Mouse (Mus musculus): ENCODE data around the gene Btbd2. TPM values are rescaled to one million over a fixed set of nuclear protein-coding genes. Genes with fewer than 3 reads are reported as not detected.
A peak's percentile ranks its signal among the peaks of the same experiment; 100 is the strongest.

The Btbd2 gene
- polyA plus RNA-seq, 1 experiment from 2014 or later, result 41.7 TPM

DNA sequence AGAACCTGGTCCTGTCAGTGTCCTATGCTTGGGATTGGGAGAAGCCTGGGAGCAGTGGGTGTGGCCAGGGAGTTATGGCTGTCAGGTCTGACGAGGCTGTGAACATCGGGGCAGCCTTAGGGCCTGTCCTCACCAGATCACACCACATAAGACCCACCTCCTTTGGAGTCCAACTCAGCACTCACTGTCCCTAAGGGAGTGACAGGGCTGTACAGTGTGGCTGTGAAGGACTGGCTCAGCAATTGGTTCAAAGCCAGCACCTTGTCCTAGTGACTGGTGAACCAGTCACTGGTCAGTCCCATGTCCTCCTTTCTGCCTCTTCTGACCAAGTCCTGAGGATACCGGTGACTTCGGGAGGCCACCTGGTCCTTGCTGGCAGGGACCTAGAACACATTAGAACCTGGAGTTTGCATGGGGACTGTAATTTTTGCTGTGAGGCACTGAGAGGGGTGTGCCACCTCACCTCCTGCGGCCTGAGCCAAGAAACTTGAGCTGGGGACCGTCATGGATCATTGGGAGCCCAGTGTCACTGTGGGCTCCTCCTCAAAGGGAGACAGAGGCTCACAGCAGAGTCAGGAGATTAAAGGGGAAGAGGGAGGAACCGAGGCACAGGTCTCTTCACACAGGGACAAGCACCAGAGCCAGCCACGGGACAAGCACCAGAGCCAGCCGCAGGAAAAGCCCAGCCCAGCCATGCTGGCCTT, 22.8 kb upstream of the Btbd2 start:
- no peak for ATAC-seq (replicated peaks; ENCODE audit: extremely low read depth, insufficient read depth, low FRiP score)
- Histone ChIP-seq H3K4me2 (ENCODE audit: low read depth, low read length) (no peak overlapping the region), H3K4me1 (ENCODE audit: control insufficient read depth, insufficient read depth, low read length) (peaks cover 35% of the 10 kb centered on the region), H3K9me3 (replicated peaks; ENCODE audit: control insufficient read depth, low read length) (no peaks in the 10 kb centered on the region), H3K27me3 (ENCODE audit: control insufficient read depth, insufficient read depth, low read length) (no peaks in the 10 kb centered on the region), H3K9ac (ENCODE audit: low read length) (no peak overlapping the region), H3K36me3 (ENCODE audit: control insufficient read depth, insufficient read depth) (no peaks in the 10 kb centered on the region; the same call in 1 of the 2 replicates), H3K4me3 (ENCODE audit: low read length) (no peak overlapping the region), H3K27ac (ENCODE audit: low read length) (peak overlapping the region; percentile 100)
- 47% methylated on average over 9 of the region's 9 CpGs for WGBS

DNA sequence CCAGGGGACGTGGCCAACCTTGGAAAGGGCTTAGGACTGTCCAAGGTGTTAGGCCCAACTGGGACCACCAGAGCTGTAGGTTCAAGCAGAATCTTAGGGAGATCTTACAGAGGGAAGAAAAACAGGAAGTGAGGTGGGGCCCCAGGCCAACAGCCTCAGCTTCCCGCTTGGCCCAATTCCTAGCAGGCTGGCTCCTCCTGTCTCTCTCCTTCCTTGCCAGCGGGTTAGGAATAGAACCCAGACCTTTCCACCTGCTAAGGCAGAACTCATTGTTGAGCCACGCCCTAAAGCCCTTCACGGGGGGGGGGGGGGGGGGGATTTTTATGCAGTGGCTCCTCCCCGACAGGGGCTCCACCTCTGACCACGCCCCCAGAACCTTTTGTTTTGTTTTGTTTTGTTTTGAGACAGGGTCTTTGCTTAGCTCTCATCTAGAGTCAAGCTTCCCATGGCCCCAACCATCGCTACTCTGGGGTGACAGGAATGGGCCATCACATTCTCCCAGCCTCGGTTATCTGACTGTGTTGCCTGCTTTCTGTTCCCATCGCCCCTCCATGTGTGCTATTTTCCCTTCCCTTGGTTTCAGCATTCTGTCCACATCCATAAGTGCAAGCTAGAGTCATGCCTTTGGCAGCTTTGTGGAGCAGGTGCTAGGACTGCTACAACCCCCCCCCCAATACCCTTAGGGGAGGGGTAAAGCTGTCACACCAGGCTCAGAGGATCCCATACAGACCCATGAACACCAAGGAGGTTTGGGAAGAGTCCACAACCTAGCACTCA, 21.9 kb upstream of the Btbd2 start:
- WGBS, result 45% methylated on average over 9 of the region's 10 CpGs
- Histone ChIP-seq H3K9ac (ENCODE audit: low read length) (peak overlapping the region; percentile 1; the same call in 1 of the 2 replicates), H3K4me1 (ENCODE audit: control insufficient read depth, insufficient read depth, low read length) (peaks cover 44% of the 10 kb centered on the region), H3K27ac (ENCODE audit: low read length) (peak overlapping the region; percentile 100), H3K4me3 (ENCODE audit: low read length) (no peak overlapping the region), H3K36me3 (ENCODE audit: control insufficient read depth, insufficient read depth) (no peaks in the 10 kb centered on the region; the same call in 1 of the 2 replicates), H3K4me2 (ENCODE audit: low read depth, low read length) (peak overlapping the region; percentile 91), H3K9me3 (replicated peaks; ENCODE audit: control insufficient read depth, low read length) (no peaks in the 10 kb centered on the region), H3K27me3 (ENCODE audit: control insufficient read depth, insufficient read depth, low read length) (no peaks in the 10 kb centered on the region)
- ATAC-seq (replicated peaks; ENCODE audit: extremely low read depth, insufficient read depth, low FRiP score), result no peak

GRCm38 (mm10) chr10:80677942-80678436, 21.1 kb upstream of the Btbd2 start, which contains the start of gene Mknk2:
TSS of gene Mknk2 (minus strand) at chr10:80678112.
- peak within 1 kb of the TSS; percentile 100 for H3K27ac ChIP-seq (ENCODE audit: low read length)
- no peaks in the 10 kb centered on the region for H3K9me3 ChIP-seq (replicated peaks; ENCODE audit: control insufficient read depth, low read length)
- peak; percentile 53 for ATAC-seq (replicated peaks; ENCODE audit: extremely low read depth, insufficient read depth, low FRiP score)
- no peaks in the 10 kb centered on the region for H3K27me3 ChIP-seq (ENCODE audit: control insufficient read depth, insufficient read depth, low read length)
- H3K4me2 ChIP-seq (ENCODE audit: low read depth, low read length), result peak within 1 kb of the TSS; percentile 91
- peak within 1 kb of the TSS; percentile 95 for H3K4me3 ChIP-seq (ENCODE audit: low read length)
- peak within 1 kb of the TSS; percentile 92 for H3K9ac ChIP-seq (ENCODE audit: low read length)
- H3K4me1 ChIP-seq (ENCODE audit: control insufficient read depth, insufficient read depth, low read length), result peaks cover 52% of the 10 kb centered on the region
- WGBS, result under 1% methylated on average over 8 of the region's 8 CpGs
- no peaks in the 10 kb centered on the region; the same call in 1 of the 2 replicates for H3K36me3 ChIP-seq (ENCODE audit: control insufficient read depth, insufficient read depth)

GRCm38 (mm10) chr10:80677128-80677875, 20.4 kb upstream of the Btbd2 start:
- ATAC-seq (replicated peaks; ENCODE audit: extremely low read depth, insufficient read depth, low FRiP score), result no peak
- Histone ChIP-seq H3K27ac (ENCODE audit: low read length) (peak overlapping the region; percentile 100), H3K4me2 (ENCODE audit: low read depth, low read length) (peak overlapping the region; percentile 91), H3K27me3 (ENCODE audit: control insufficient read depth, insufficient read depth, low read length) (no peaks in the 10 kb centered on the region), H3K9ac (ENCODE audit: low read length) (peak overlapping the region; percentile 92), H3K36me3 (ENCODE audit: control insufficient read depth, insufficient read depth) (no peaks in the 10 kb centered on the region), H3K4me3 (ENCODE audit: low read length) (peak overlapping the region; percentile 95), H3K9me3 (replicated peaks; ENCODE audit: control insufficient read depth, low read length) (no peaks in the 10 kb centered on the region), H3K4me1 (ENCODE audit: control insufficient read depth, insufficient read depth, low read length) (peaks cover 59% of the 10 kb centered on the region)
- 21% methylated on average over 9 of the region's 9 CpGs for WGBS

GRCm38 (mm10) chr10:80676198-80676928, 19.5 kb upstream of the Btbd2 start:
- Histone ChIP-seq H3K4me1 (ENCODE audit: control insufficient read depth, insufficient read depth, low read length) (peaks cover 64% of the 10 kb centered on the region), H3K9me3 (replicated peaks; ENCODE audit: control insufficient read depth, low read length) (no peaks in the 10 kb centered on the region), H3K27ac (ENCODE audit: low read length) (peak overlapping the region; percentile 100), H3K4me3 (ENCODE audit: low read length) (peak overlapping the region; percentile 95), H3K27me3 (ENCODE audit: control insufficient read depth, insufficient read depth, low read length) (no peaks in the 10 kb centered on the region), H3K9ac (ENCODE audit: low read length) (peak overlapping the region; percentile 98), H3K4me2 (ENCODE audit: low read depth, low read length) (peak overlapping the region; percentile 91), H3K36me3 (ENCODE audit: control insufficient read depth, insufficient read depth) (peaks cover 4% of the 10 kb centered on the region)
- WGBS, result under 1% methylated on average over 69 of the region's 78 CpGs
- ATAC-seq (replicated peaks; ENCODE audit: extremely low read depth, insufficient read depth, low FRiP score), result peak; percentile 86

DNA sequence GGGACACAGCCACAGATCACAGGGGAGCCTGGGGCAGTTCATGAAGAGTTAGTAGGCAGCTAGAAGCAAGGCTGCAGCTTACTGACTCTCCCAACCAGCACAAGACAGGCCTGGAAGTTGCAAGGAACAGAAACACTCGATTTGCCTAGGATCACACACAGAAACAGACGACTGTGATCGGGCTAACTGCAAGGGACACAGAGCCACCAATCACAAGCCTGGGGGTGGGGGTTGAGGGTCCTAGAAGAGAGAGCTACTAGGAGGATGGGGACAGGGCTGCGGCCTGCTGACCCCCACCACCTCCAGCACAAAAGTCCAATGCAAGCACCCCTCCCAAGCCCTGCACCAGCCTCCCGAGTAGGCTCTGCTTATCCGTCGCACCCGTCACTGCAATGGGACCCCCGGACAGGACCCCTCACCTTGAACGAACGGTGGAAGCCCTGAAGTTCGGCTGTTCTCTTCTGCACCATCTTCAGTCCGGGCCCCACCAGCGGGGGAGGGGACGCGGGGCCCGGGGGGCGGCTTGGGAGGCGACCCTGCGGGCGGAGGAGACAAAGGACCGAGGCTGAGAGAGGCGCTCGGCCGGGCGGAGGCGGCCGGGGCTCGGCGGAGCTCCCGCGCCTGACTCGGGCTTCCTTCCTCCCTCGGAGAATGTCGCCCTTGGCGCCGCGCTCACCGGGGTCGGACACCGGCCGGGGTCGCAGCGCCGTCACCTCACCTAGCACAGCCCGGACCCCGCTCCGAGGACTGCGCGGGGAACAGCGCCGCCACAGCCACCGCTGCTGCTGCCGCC, 18.7 kb upstream of the Btbd2 start:
- Histone ChIP-seq H3K4me3 (ENCODE audit: low read length) (peak overlapping the region; percentile 95), H3K27ac (ENCODE audit: low read length) (peak overlapping the region; percentile 86), H3K9ac (ENCODE audit: low read length) (peak overlapping the region; percentile 98), H3K36me3 (ENCODE audit: control insufficient read depth, insufficient read depth) (peaks cover 9% of the 10 kb centered on the region), H3K9me3 (replicated peaks; ENCODE audit: control insufficient read depth, low read length) (no peaks in the 10 kb centered on the region), H3K4me2 (ENCODE audit: low read depth, low read length) (peak overlapping the region; percentile 84), H3K27me3 (ENCODE audit: control insufficient read depth, insufficient read depth, low read length) (no peaks in the 10 kb centered on the region), H3K4me1 (ENCODE audit: control insufficient read depth, insufficient read depth, low read length) (peaks cover 65% of the 10 kb centered on the region)
- WGBS, result under 1% methylated on average over 45 of the region's 54 CpGs
- ATAC-seq (replicated peaks; ENCODE audit: extremely low read depth, insufficient read depth, low FRiP score), result peak; percentile 0; the same call in 1 of the 2 replicates

DNA sequence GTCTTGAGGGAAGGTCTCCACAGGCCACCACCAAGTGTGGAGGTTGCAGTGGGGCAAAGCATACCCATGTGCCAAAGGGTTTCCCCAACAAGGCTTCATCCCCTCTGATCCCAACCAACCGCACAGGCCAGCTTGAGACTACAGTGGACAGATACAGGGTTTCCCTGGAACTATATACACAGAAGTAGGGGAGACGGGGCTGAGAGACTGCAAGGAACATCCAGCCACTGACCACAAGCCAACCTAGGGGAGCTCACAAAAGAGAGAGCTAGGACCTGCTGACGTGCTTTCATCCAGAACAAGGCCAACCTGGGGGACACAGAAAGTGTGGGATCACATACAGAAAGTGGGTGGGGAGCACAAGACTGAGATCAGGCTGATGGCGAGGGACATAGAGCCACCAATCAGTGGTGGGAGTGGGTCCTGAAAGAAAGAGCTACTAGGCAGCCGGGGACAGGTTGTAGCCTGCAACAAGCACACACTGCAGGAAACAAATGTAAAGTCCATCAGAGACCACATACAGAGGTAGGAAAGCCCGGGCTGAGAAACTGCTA, 18.1 kb upstream of the Btbd2 start:
- Histone ChIP-seq H3K9ac (ENCODE audit: low read length) (peak overlapping the region; percentile 98), H3K36me3 (ENCODE audit: control insufficient read depth, insufficient read depth) (peaks cover 13% of the 10 kb centered on the region), H3K4me3 (ENCODE audit: low read length) (peak overlapping the region; percentile 95), H3K27me3 (ENCODE audit: control insufficient read depth, insufficient read depth, low read length) (no peaks in the 10 kb centered on the region), H3K9me3 (replicated peaks; ENCODE audit: control insufficient read depth, low read length) (no peaks in the 10 kb centered on the region), H3K4me2 (ENCODE audit: low read depth, low read length) (peak overlapping the region; percentile 84), H3K27ac (ENCODE audit: low read length) (peak overlapping the region; percentile 86), H3K4me1 (ENCODE audit: control insufficient read depth, insufficient read depth, low read length) (peaks cover 68% of the 10 kb centered on the region)
- ATAC-seq (replicated peaks; ENCODE audit: extremely low read depth, insufficient read depth, low FRiP score), result no peak
- 13% methylated on average over 6 of the region's 6 CpGs for WGBS

All from heart, embryonic 16.5 days (tissue).